Mouse (Mus musculus) leukemia stem cell, adult 10-12 weeks (primary cell): ENCODE results near the gene Mlx. TPM values are rescaled to one million over a fixed set of nuclear protein-coding genes. Genes with fewer than 3 reads are reported as not detected.

Experiments used
- polyA plus RNA-seq: library from polyadenylated mRNA; stranded (reverse); fragments of >175 nt; gene quantifications from 2 replicates; pipeline ENCODE4 v1.2.3, GENCODE M21; 2012; ENCODE audit warnings: low replicate concordance

The Mlx gene
- 13.7 and 31.7 TPM in 2 replicates for polyA plus RNA-seq

DNA sequence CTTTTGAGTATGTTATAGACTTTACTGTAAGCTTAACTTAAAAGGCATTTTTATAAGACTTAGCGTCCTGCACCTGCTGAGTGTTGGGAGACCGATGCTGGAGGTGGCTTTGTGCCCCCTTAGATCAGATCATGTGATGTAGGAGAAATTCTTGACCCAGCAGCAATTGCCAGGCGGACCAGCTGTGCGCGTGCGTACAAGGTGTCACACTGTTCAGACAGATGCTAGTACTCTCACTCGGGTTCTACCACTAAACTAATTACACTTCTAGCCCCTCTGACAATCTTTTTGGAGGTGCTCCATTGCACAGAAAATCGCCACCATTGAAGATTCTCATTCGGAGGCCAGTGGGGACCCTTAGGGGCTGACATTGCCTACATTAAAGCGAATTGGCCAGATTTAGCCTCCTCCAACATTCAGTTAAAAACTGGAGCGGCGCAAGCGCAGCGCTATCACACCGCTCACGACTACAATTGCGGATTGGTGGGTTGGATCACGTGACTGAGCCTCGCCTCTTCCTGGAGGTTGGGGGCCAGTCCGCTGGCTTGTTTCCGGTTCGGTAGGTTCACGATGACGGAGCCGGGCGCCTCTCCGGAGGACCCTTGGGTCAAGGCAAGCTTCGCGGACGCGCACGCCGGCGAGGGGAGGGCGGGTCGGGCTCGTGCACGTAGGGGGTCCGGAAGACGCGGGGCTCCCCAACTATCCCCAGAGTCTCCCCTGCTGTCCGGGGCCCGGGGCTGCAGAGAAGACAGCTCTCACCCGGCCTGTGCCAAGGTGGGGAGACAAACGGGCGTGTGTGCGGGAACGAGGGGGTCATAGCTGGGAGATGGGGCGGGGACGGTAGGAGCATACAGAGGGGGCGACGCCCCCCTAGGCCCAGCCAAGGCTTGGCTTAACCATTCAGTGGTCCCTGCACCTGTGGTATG, at the start of gene Mlx:
TSS of gene Mlx (plus strand) at position 522 of the 926 bp plus-strand sequence.

DNA sequence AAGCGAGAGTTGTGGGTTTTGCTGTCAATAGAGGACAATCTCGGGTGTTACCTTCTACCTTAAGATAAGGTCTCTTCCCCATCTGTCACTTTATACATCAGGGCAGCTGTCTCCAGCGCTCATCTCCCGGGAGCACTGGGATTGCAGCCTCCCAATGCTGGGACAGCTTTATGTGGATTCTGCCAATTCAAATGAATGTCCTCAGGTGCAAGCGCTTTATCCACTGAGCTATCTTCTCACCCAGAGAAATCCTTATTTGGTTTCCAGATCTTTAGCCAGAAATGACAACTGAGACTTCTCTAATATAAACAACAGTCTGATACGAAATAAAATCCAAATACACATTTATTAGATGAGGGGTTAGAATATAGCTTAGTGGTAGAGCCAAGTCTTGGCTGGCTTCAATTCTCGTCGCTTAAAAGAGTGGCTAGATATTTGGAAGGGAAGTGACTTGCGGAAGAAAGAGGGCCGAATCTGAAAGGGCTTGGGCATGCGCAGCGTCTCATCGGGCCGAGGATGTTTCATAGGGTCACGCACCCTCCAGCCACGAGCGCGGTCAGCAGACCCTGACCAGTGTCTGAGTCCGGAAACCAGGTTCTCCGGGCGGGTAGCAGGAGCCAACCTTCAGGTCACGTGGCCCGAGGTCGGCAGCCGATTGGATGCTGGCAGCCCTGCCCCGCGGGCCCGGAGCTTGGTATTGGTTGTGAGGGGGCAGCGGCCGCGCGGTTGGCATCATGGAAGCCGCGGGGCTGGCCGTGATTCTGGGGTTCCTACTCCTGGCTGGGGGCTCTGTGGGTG, 17.5 kb upstream of the Mlx start, which contains the start of gene Naglu:
TSS of gene Naglu (plus strand) at position 622 of the 798 bp plus-strand sequence.

DNA sequence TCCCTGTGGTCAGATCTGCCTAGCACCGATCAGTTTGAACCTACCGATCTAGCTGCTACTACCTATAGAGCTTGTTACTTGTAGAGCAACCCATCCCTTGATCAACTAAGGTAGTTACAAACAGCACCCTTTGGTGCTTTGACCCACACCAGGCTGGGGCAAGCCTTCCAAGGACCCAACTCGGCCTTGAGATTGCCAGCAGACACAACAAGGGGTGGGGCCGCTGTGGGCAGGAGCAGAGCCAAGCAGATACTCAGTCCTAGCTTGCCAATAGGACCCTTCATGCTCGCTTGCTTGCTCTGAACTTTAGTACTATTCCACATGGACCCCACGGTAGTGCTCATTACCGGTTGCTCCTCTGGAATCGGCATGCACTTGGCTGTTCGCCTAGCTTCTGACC, 9.0 kb upstream of the Mlx start, which contains the start of gene Hsd17b1:
TSS of gene Hsd17b1 (plus strand) at position 291 of the 400 bp plus-strand sequence.

DNA sequence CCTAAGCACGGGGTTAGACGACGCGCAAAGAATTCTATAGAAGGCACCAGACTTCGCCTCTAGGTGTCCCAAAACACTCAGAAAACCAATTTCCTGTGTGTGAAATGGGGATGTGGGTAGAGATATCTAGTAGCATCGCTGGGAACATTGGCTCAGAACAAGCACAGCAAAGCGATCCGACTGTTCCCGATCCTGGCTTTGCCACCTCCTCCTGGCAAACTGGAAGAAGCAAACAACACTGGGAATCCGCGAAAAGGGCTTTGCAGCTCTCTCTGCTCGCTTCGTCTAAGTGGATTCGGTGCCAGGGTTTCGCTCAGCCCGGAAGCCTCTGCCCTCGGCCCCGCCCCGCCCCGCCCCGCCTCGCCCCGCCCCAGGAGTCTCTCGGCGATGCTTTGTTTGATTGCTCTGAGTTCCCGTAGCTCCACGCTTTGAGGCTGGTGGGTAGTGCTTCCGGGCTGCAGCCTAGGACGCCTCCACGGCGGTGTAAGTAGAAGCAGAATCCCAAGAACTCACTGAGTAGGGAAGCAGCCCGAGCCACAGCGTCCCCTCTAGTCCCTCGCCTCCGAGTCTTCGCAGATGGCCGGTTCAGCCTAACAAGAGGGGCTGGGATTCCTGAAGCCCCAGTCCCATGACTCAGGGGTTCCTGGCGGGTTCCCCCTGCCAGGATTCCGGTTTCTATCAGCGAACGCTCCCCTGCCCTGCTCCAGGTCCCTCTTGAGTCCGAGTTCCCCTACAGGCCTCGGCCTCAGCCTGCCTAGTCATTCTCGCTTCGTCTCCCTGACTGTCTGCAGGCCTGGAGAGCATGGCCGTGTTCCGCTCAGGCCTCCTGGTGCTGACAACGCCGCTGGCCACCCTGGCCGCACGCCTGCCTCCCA, 4.6 kb upstream of the Mlx start, which contains the start of gene Coasy:
TSS of gene Coasy (plus strand) at position 358 of the 875 bp plus-strand sequence.

DNA sequence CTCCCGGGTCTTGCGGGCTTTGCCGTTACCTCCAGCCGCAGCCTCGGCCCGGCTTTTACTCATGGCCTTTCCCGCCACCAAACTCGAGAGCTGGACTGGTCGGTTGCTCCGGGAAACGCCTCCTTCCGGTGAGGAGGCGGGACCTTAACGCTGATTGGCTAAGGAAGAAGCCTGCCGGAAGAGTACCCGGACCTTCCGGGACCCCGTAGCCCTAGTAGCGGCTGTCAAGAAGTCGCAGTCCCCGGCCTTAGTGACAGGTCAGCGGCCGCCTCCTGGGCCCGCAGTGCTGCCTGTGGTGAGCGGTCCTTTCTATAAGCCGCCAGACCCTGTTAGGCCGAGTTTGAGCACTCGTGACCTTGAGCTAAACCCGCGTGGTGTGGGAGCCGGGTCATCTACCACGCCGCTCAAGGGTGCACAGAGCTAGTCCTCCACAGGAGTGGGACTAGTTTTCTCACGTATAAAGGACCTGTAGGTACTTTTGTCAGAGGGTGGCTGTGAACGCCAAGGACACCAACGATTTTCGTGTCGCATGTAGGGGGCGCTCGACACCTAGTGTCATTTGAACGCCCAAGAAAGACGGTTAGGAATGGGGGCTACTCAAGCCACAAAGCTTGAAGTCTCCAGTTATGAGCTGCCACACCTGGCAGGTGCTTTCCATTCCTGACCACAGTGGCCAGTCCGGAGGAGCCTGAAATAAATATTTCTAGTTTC, 8.4 kb downstream of the Mlx start, which contains the start of gene Psmc3ip:
TSS of gene Psmc3ip (minus strand) at position 123 of the 711 bp plus-strand sequence.

DNA sequence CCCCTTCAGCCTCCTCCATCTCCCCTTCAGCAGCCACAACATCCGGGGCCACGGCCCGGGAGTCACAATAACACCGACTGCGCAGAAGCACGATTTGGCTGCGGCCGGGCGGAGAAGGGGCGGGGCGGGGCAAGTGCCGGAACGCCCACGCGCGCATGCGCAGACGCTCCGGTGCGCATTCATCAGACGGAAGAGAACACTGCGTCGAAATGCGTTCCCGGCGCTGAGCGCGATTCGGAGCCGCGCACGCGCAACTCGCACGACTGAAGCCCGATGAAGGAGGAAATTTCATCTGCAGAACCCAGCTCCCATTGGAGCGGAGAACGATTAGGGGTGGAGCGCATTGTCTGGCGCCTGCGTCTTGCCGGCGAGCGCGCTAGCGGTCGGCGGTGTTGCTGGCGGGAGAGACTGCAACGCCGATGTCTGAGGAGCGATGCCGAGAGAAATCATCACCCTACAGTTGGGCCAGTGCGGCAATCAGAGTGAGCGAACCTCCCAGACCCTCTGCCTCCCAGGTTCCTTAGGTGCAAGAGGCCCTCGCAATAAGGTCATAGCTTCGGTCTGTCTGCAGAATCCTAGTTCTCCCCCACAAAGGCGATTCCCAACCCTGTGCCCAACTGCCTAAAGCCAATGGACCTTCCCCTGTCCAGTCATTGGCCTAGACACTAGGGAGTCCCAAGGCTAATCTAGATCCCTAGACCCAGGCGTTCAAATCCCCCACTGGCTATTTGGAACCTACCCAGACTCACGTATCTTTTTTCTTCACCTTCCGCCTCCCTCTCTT, 32.9 kb downstream of the Mlx start, which contains the start of the genes Retreg3 and Tubg1:
TSS of gene Retreg3 (minus strand) at position 133 of the 784 bp plus-strand sequence.
TSS of gene Tubg1 (plus strand) at position 178 of the 784 bp plus-strand sequence.

Other genes with a start within 250 kb of the Mlx start
- gene Stat5b, start 236.6 kb upstream of the Mlx start, polyA plus RNA-seq: 27.4 and 38.6 TPM in 2 replicates
- 25.8 and 32.3 TPM in 2 replicates for gene Stat5a, start 227.9 kb upstream of the Mlx start, polyA plus RNA-seq
- gene Stat3, start 147.7 kb upstream of the Mlx start, polyA plus RNA-seq: 22.0 and 45.8 TPM in 2 replicates
- gene Cavin1, start 116.4 kb upstream of the Mlx start, polyA plus RNA-seq: 7.5 and 8.9 TPM in 2 replicates
- gene Atp6v0a1, start 77.8 kb upstream of the Mlx start, polyA plus RNA-seq: 80.6 and 100 TPM in 2 replicates
- 4.8 and 25.3 TPM in 2 replicates for gene Naglu, start 17.3 kb upstream of the Mlx start, polyA plus RNA-seq
- gene Hsd17b1, start 8.9 kb upstream of the Mlx start, polyA plus RNA-seq: not detected in 2 replicates
- gene Coasy, start 4.7 kb upstream of the Mlx start, polyA plus RNA-seq: 28.2 and 48.5 TPM in 2 replicates
- 16.3 and 18.1 TPM in 2 replicates for gene Psmc3ip, start 8.2 kb downstream of the Mlx start, polyA plus RNA-seq
- 5.6 and 18.8 TPM in 2 replicates for gene Retreg3, start 32.6 kb downstream of the Mlx start, polyA plus RNA-seq
- gene Tubg1, start 32.7 kb downstream of the Mlx start, polyA plus RNA-seq: 149 and 176 TPM in 2 replicates
- 1.7 and 2.4 TPM in 2 replicates for gene Tubg2, start 68.6 kb downstream of the Mlx start, polyA plus RNA-seq
- gene Cntnap1, start 83.2 kb downstream of the Mlx start, polyA plus RNA-seq: 0.40 and 0.42 TPM in 2 replicates
- 3.2 and 5.3 TPM in 2 replicates for gene Plekhh3, start 84.1 kb downstream of the Mlx start, polyA plus RNA-seq
- 0.56 and 1.1 TPM in 2 replicates for gene Ccr10, start 88.2 kb downstream of the Mlx start, polyA plus RNA-seq
- 0.88 and 7.2 TPM in 2 replicates for gene Ezh1, start 139.2 kb downstream of the Mlx start, polyA plus RNA-seq
- 5.4 and 11.1 TPM in 2 replicates for gene Ramp2, start 158.8 kb downstream of the Mlx start, polyA plus RNA-seq
- gene Vps25, start 166.4 kb downstream of the Mlx start, polyA plus RNA-seq: 73.9 and 74.5 TPM in 2 replicates
- 6.0 and 8.9 TPM in 2 replicates for gene Wnk4, start 173.3 kb downstream of the Mlx start, polyA plus RNA-seq
- 0.17 TPM in 1 of 2 replicates, not detected in the other for gene Cntd1, start 191.7 kb downstream of the Mlx start, polyA plus RNA-seq
- gene Coa3, start 191.8 kb downstream of the Mlx start, polyA plus RNA-seq: 2.0 and 15.7 TPM in 2 replicates
- gene Becn1, start 215.0 kb downstream of the Mlx start, polyA plus RNA-seq: 55.6 and 84.1 TPM in 2 replicates
- gene Psme3, start 228.9 kb downstream of the Mlx start, polyA plus RNA-seq: 97.5 and 117 TPM in 2 replicates
- 11.1 and 13.4 TPM in 2 replicates for gene Aoc2, start 237.8 kb downstream of the Mlx start, polyA plus RNA-seq
- 0.37 and 0.41 TPM in 2 replicates for gene Aoc3, start 243.3 kb downstream of the Mlx start, polyA plus RNA-seq